Mouse (Mus musculus) embryonic stem cell, embryonic (primary cell): ENCODE measurements around the gene Snf8.

Source experiments
- CTCF ChIA-PET, 4 experiments: fragments of 300-600 bp in 2 of 4; fragments of 350-600 bp in 2 of 4; sonication (Branson Sonifier 250); formaldehyde crosslinking; loops; one replicate each; lab custom pipeline; 2022; ENCODE audit warnings: inconsistent platforms in 2 of 4; lab: Charles Lee
- POLR2A ChIA-PET, 4 experiments: fragments of 300-600 bp in 2 of 4; fragments of 350-600 bp in 2 of 4; sonication (Branson Sonifier 250); formaldehyde crosslinking; loops; one replicate each; lab custom pipeline; 2022; ENCODE audit warnings: antibody characterized with exemption in 4 of 4, inconsistent platforms in 1 of 4; lab: Charles Lee

Gene Snf8

GRCm38 (mm10) chr11:96075509-96076220 lies 41.0 kb downstream of the Snf8 start, which contains the start of gene Atp5g1:
TSS of gene Atp5g1 (minus strand) at chr11:96075670.
- ChIA-PET POLR2A (interaction anchor here (0.5 to 4.3 kb wide), 107 partner anchors 9 to 766 kb away, joined by 3 to 121 read pairs (median 4); partner anchors contain the start of genes Ube2z (in 4 of the 4), Snf8 (in 3 of the 4), Igf2bp1 (in 2 of the 4) and B4galnt2 (in 1 of the 4)), CTCF (interaction anchor here (0.5 to 2.9 kb wide), 27 partner anchors 11 to 681 kb away, joined by 3 to 25 read pairs (median 3); partner anchors contain the start of genes Snf8 (in 3 of the 4), Ttll6 (in 1 of the 4) and Ube2z (in 1 of the 4))

GRCm38 (mm10) chr11:96076221-96077105 lies 41.8 kb downstream of the Snf8 start:
- CTCF ChIA-PET = interaction anchor here (0.6 to 2.9 kb wide), 17 partner anchors 10 to 298 kb away, joined by 3 to 25 read pairs (median 3); partner anchors contain the start of genes Snf8 (in 1 of the 4), Ttll6 (in 1 of the 4) and Ube2z (in 1 of the 4)

GRCm38 (mm10) chr11:96080736-96081135 lies 46.1 kb downstream of the Snf8 start:
- ChIA-PET POLR2A (interaction anchor here in 1 of 4 experiments (0.7 kb wide), 1 partner anchor 36 kb away, joined by 5 read pairs; no protein-coding TSS in a partner anchor), CTCF (no interaction called here)

More at GRCm38 (mm10) chr11:96076221-96077105, 41.8 kb downstream of the Snf8 start:
- POLR2A ChIA-PET = interaction anchor here (0.6 to 4.3 kb wide), 69 partner anchors 8 to 767 kb away, joined by 3 to 121 read pairs (median 4); partner anchors contain the start of genes Ube2z (in 4 of the 4), Snf8 (in 2 of the 4), B4galnt2 (in 1 of the 4) and Calcoco2 (in 1 of the 4)

GRCm38 (mm10) chr11:96082682-96083081 lies 48.0 kb downstream of the Snf8 start:
- ChIA-PET POLR2A (interaction anchor here in 2 of 4 experiments (0.6 to 1.2 kb wide), 3 partner anchors 9 to 68 kb away, joined by 3 to 6 read pairs (median 3); no protein-coding TSS in a partner anchor), CTCF (no interaction called here)

GRCm38 (mm10) chr11:96087981-96088380 lies 53.3 kb downstream of the Snf8 start:
- ChIA-PET POLR2A (interaction anchor here in 3 of 4 experiments (0.7 to 4.9 kb wide), 6 partner anchors 12 to 52 kb away, joined by 3 to 49 read pairs (median 10); partner anchors contain the start of genes Atp5g1 (in 3 of the 3) and Ube2z (in 1 of the 3)), CTCF (interaction anchor here (0.6 to 2.7 kb wide), 5 partner anchors 12 to 152 kb away, joined by 3 to 11 read pairs (median 5); partner anchors contain the start of gene Atp5g1 (in 1 of the 4))

- POLR2A ChIA-PET = interaction anchor here in 2 of 4 experiments (0.6 kb wide), 2 partner anchors 29 to 37 kb away, joined by 3 to 7 read pairs; no protein-coding TSS in a partner anchor
- CTCF ChIA-PET = interaction anchor here in 3 of 4 experiments (0.7 to 1.7 kb wide), 5 partner anchors 20 to 304 kb away, joined by 3 to 5 read pairs (median 4); partner anchors contain the start of genes Calcoco2 (in 1 of the 3) and Snf8 (in 1 of the 3)
These were observed 56.4 kb downstream of the Snf8 start for GRCm38 (mm10) chr11:96091073-96091472.

- POLR2A ChIA-PET = interaction anchor here in 2 of 4 experiments (0.7 to 3.2 kb wide), 6 partner anchors 17 to 1500 kb away, joined by 3 to 15 read pairs (median 3); partner anchors contain the start of gene Atp5g1 (in 1 of the 2)
- CTCF ChIA-PET = interaction anchor here (0.6 to 3.3 kb wide), 28 partner anchors 9 to 652 kb away, joined by 3 to 14 read pairs (median 4); partner anchors contain the start of genes Ttll6 (in 2 of the 4), Atp5g1 (in 1 of the 4), Calcoco2 (in 1 of the 4) and Hoxb13 (in 1 of the 4)
These were observed 58.1 kb downstream of the Snf8 start for GRCm38 (mm10) chr11:96092674-96093291.

- CTCF ChIA-PET = interaction anchor here (0.6 to 3.3 kb wide), 23 partner anchors 9 to 653 kb away, joined by 3 to 14 read pairs (median 4); partner anchors contain the start of genes Ttll6 (in 2 of the 4), Atp5g1 (in 1 of the 4), Calcoco2 (in 1 of the 4) and Hoxb13 (in 1 of the 4)
- POLR2A ChIA-PET = interaction anchor here in 2 of 4 experiments (0.7 to 3.2 kb wide), 4 partner anchors 21 to 1500 kb away, joined by 3 to 15 read pairs (median 3); no protein-coding TSS in a partner anchor
These were observed 58.7 kb downstream of the Snf8 start for GRCm38 (mm10) chr11:96093361-96093760.
